Mouse (Mus musculus): Measurements from ENCODE around the gene Bcl2l15.

DNA sequence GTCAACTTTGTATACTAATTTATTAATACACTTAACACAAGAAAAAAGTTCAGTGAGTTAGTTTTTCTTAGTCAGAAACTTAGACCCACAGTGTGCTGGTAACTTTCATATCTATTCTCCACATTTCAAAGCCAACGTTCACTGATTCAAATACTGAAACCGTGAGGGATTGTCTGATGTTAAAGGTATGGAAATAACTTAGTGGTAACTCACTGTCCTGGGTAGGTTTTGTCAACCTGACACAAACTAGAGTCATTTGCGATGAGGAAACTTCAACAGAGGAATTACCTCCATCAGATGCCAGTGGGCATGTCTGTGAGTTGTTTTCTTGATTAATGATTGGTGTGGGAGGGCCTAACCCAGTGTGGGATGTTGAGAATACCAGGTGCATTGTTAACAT is 3.4 kb upstream of the Bcl2l15 start:
- TF ChIP-seq CTCF (IDR thresholded peaks at IDR 0.05; ENCODE audit: control insufficient read depth, insufficient read depth, insufficient replicate concordance, low read depth, low read length) (no peak), POLR2A (IDR thresholded peaks at IDR 0.05; ENCODE audit: control insufficient read depth, low read depth, low read length) (no peak)
